Mouse (Mus musculus) embryonic facial prominence, embryonic 13.5 days (tissue): ENCODE results near the gene Slc12a1. TPM values are rescaled to one million over a fixed set of nuclear protein-coding genes. Genes with fewer than 3 reads are reported as not detected.

ENCODE experiments used
- ATAC-seq: fragments of 200-750 bp; cut with Nextera tagmentation; 2 replicates; pipeline ENCODE4 v1.8.0; 2017; ENCODE audit warnings: low read depth; ENCODE audit not compliant: insufficient number of reproducible peaks, insufficient read depth, low FRiP score, low TSS enrichment
- H3K27ac ChIP-seq: fragments of 300-500 bp; sonication (generic); 2 replicates; pipeline ENCODE4 v1.5.1; 2015; ENCODE audit warnings: moderate library complexity, mild to moderate bottlenecking, inconsistent platforms
- H3K27me3 ChIP-seq: fragments of 300-500 bp; sonication (generic); 2 replicates; pipeline ENCODE4 v1.6.1; 2015; ENCODE audit warnings: mild to moderate bottlenecking, inconsistent platforms
- H3K36me3 ChIP-seq: fragments of 300-500 bp; sonication (generic); 2 replicates; pipeline ENCODE4 v1.6.1; 2015; ENCODE audit warnings: mild to moderate bottlenecking, inconsistent platforms
- H3K4me1 ChIP-seq: fragments of 300-500 bp; sonication (generic); 2 replicates; pipeline ENCODE4 v1.6.1; 2015; ENCODE audit warnings: inconsistent platforms
- H3K4me2 ChIP-seq: fragments of 300-500 bp; sonication (generic); 2 replicates; pipeline ENCODE4 v1.6.1; 2015; ENCODE audit warnings: moderate library complexity, mild to moderate bottlenecking, inconsistent platforms
- H3K4me3 ChIP-seq: fragments of 300-500 bp; sonication (generic); 2 replicates; pipeline ENCODE4 v1.5.1; 2015; ENCODE audit warnings: mild to moderate bottlenecking, inconsistent platforms
- H3K9ac ChIP-seq: fragments of 300-500 bp; sonication (generic); 2 replicates; pipeline ENCODE4 v1.6.1; 2015; ENCODE audit warnings: mild to moderate bottlenecking, inconsistent platforms
- H3K9me3 ChIP-seq: fragments of 300-500 bp; sonication (generic); 2 replicates; pipeline ENCODE4 v1.6.1; 2016; ENCODE audit warnings: inconsistent platforms
- WGBS: fragments of 180-500 bp; shearing (Covaris S2); methylation state at CpG from one replicate; pipeline ENCODE4 v1.1.7; 2015; ENCODE audit warnings: mixed read lengths; 5-methylcytosine and 5-hydroxymethylcytosine counted together
- polyA plus RNA-seq: library from polyadenylated mRNA; unstranded; fragments of >200 nt; fragmentation: Nextera tagmentation; extraction: Ambion mirVana; gene quantifications from 2 replicates; pipeline ENCODE4 v1.2.1, GENCODE M21; 2015

Slc12a1 gene
- polyA plus RNA-seq, 1 experiment from 2014 or later, result 0.07 TPM

- Histone ChIP-seq H3K27ac (no peak overlapping the region), H3K4me1 (no peaks in the 10 kb centered on the region; the same call in none of the 2 replicates), H3K36me3 (peaks cover 43% of the 10 kb centered on the region), H3K27me3 (no peaks in the 10 kb centered on the region), H3K9ac (no peak overlapping the region), H3K4me2 (no peak overlapping the region), H3K9me3 (0 out of 2 replicates have a peak, but pooled peaks cover 2% of the 10 kb centered on the region), H3K4me3 (no peak overlapping the region)
- WGBS, result 83% methylated on average over 14 of the region's 14 CpGs
- ATAC-seq, result no peak
These were observed 107.2 kb downstream of the Slc12a1 start for GRCm38 (mm10) chr2:125259230-125260120.

- H3K9me3 ChIP-seq, result no peaks in the 10 kb centered on the region
- no peaks in the 10 kb centered on the region; the same call in none of the 2 replicates for H3K4me1 ChIP-seq
- no peak overlapping the region for H3K27ac ChIP-seq
- ATAC-seq, result no peak
- H3K4me3 ChIP-seq, result no peak overlapping the region
- H3K36me3 ChIP-seq, result peaks cover 37% of the 10 kb centered on the region
- no peak overlapping the region for H3K4me2 ChIP-seq
- H3K27me3 ChIP-seq, result no peaks in the 10 kb centered on the region
- no peak overlapping the region for H3K9ac ChIP-seq
- 92% methylated on average over 2 of the region's 2 CpGs for WGBS
These were observed 108.0 kb downstream of the Slc12a1 start for GRCm38 (mm10) chr2:125260326-125260725.

GRCm38 (mm10) chr2:125263056-125263455, 110.8 kb downstream of the Slc12a1 start:
- H3K9me3 ChIP-seq, result no peaks in the 10 kb centered on the region
- no peak overlapping the region for H3K27ac ChIP-seq
- H3K4me2 ChIP-seq, result no peak overlapping the region
- WGBS, result 15% methylated on average over 5 of the region's 5 CpGs
- H3K4me3 ChIP-seq, result no peak overlapping the region
- H3K4me1 ChIP-seq, result no peaks in the 10 kb centered on the region; the same call in none of the 2 replicates
- ATAC-seq, result no peak
- no peaks in the 10 kb centered on the region for H3K27me3 ChIP-seq
- peaks cover 9% of the 10 kb centered on the region for H3K36me3 ChIP-seq
- H3K9ac ChIP-seq, result no peak overlapping the region

- no peaks in the 10 kb centered on the region for H3K27me3 ChIP-seq
- H3K4me2 ChIP-seq, result peak overlapping the region; percentile 2; the same call in 1 of the 2 replicates
- H3K4me3 ChIP-seq, result no peak overlapping the region
- no peak overlapping the region for H3K9ac ChIP-seq
- ATAC-seq, result no peak
- no peaks in the 10 kb centered on the region for H3K9me3 ChIP-seq
- H3K27ac ChIP-seq, result no peak overlapping the region
- H3K36me3 ChIP-seq, result peaks cover 6% of the 10 kb centered on the region
- 11% methylated on average over 9 of the region's 9 CpGs for WGBS
- no peaks in the 10 kb centered on the region; the same call in none of the 2 replicates for H3K4me1 ChIP-seq
These were observed 111.4 kb downstream of the Slc12a1 start for GRCm38 (mm10) chr2:125263753-125264152.

GRCm38 (mm10) chr2:125268876-125269275, 116.6 kb downstream of the Slc12a1 start:
- Histone ChIP-seq H3K4me1 (no peaks in the 10 kb centered on the region; the same call in 1 of the 2 replicates), H3K9me3 (no peaks in the 10 kb centered on the region), H3K27me3 (no peaks in the 10 kb centered on the region), H3K4me2 (no peak overlapping the region), H3K27ac (no peak overlapping the region), H3K36me3 (no peaks in the 10 kb centered on the region), H3K9ac (no peak overlapping the region), H3K4me3 (no peak overlapping the region)
- ATAC-seq, result no peak
- WGBS, result 75% methylated on average over 1 of the region's 1 CpGs

GRCm38 (mm10) chr2:125275617-125276016, 123.3 kb downstream of the Slc12a1 start:
- WGBS, result 18% methylated on average over 5 of the region's 5 CpGs
- Histone ChIP-seq H3K4me3 (no peak overlapping the region), H3K36me3 (no peaks in the 10 kb centered on the region), H3K9me3 (no peaks in the 10 kb centered on the region), H3K9ac (no peak overlapping the region), H3K27me3 (no peaks in the 10 kb centered on the region), H3K4me1 (peaks cover 13% of the 10 kb centered on the region), H3K27ac (peak overlapping the region; percentile 69), H3K4me2 (no peak overlapping the region; the same call in 1 of the 2 replicates)
- ATAC-seq, result peak; percentile 78

GRCm38 (mm10) chr2:125276692-125277091, 124.4 kb downstream of the Slc12a1 start:
- Histone ChIP-seq H3K4me2 (no peak overlapping the region), H3K9ac (no peak overlapping the region), H3K27ac (no peak overlapping the region), H3K36me3 (no peaks in the 10 kb centered on the region), H3K9me3 (no peaks in the 10 kb centered on the region), H3K27me3 (no peaks in the 10 kb centered on the region), H3K4me1 (peaks cover 13% of the 10 kb centered on the region), H3K4me3 (no peak overlapping the region)
- ATAC-seq, result no peak
- WGBS, result 75% methylated on average over 5 of the region's 5 CpGs

GRCm38 (mm10) chr2:125278474-125278873, 126.2 kb downstream of the Slc12a1 start:
- H3K4me3 ChIP-seq, result no peak overlapping the region
- ATAC-seq, result no peak
- WGBS, result 81% methylated on average over 7 of the region's 7 CpGs

More at GRCm38 (mm10) chr2:125278474-125278873, 126.2 kb downstream of the Slc12a1 start:
- Histone ChIP-seq H3K27ac (no peak overlapping the region), H3K27me3 (no peaks in the 10 kb centered on the region), H3K4me2 (no peak overlapping the region), H3K36me3 (no peaks in the 10 kb centered on the region), H3K9ac (no peak overlapping the region), H3K9me3 (no peaks in the 10 kb centered on the region), H3K4me1 (peaks cover 17% of the 10 kb centered on the region)

Other genes with a start within 250 kb of the Slc12a1 start
- 4.8 and 8.6 TPM in 2 replicates for gene Slc24a5, start 84.4 kb upstream of the Slc12a1 start, polyA plus RNA-seq
- 108 and 121 TPM in 2 replicates for gene Myef2, start 28.8 kb upstream of the Slc12a1 start, polyA plus RNA-seq
- gene Ctxn2, start 15.8 kb upstream of the Slc12a1 start, polyA plus RNA-seq, result not detected in 2 replicates
- gene Dut, start 94.7 kb downstream of the Slc12a1 start, polyA plus RNA-seq, result 135 and 145 TPM in 2 replicates